Mouse (Mus musculus): ENCODE results near the gene Ptbp1.

Ptbp1 gene

GRCm38 (mm10) chr10:79853860-79854795 is at the start of gene Ptbp1:
TSS of gene Ptbp1 (plus strand) at chr10:79854427.
- peak; percentile 100 for DNase-seq

GRCm38 (mm10) chr10:79805636-79806035 is 48.6 kb upstream of the Ptbp1 start:
- DNase-seq: peak; percentile 33

- DNase-seq: no peak
Observed at GRCm38 (mm10) chr10:79806331-79806730, 47.9 kb upstream of the Ptbp1 start.

- DNase-seq: peak; percentile 79
Observed at GRCm38 (mm10) chr10:79806972-79807371, 47.3 kb upstream of the Ptbp1 start.

- DNase-seq: no peak
Observed at GRCm38 (mm10) chr10:79807826-79808225, 46.4 kb upstream of the Ptbp1 start.

GRCm38 (mm10) chr10:79808728-79809127 is 45.5 kb upstream of the Ptbp1 start:
- DNase-seq: no peak

GRCm38 (mm10) chr10:79811736-79812637 is 42.2 kb upstream of the Ptbp1 start:
- peak; percentile 81 for DNase-seq

GRCm38 (mm10) chr10:79814271-79814842 is 39.9 kb upstream of the Ptbp1 start:
- no peak for DNase-seq

- no peak for DNase-seq
Observed at GRCm38 (mm10) chr10:79815671-79816494, 38.3 kb upstream of the Ptbp1 start.

GRCm38 (mm10) chr10:79817111-79817510 is 37.1 kb upstream of the Ptbp1 start:
- no peak for DNase-seq

GRCm38 (mm10) chr10:79818225-79818624 is 36.0 kb upstream of the Ptbp1 start:
- DNase-seq: no peak

- DNase-seq: no peak
Observed at GRCm38 (mm10) chr10:79819606-79820005, 34.6 kb upstream of the Ptbp1 start.

- no peak for DNase-seq
Observed at GRCm38 (mm10) chr10:79820277-79820676, 34.0 kb upstream of the Ptbp1 start.

- DNase-seq: no peak
Observed at GRCm38 (mm10) chr10:79820782-79821181, 33.4 kb upstream of the Ptbp1 start, which contains the start of gene Misp. TSS of gene Misp (plus strand) at chr10:79820989.

- no peak for DNase-seq
Observed at GRCm38 (mm10) chr10:79821731-79822130, 32.5 kb upstream of the Ptbp1 start.

- DNase-seq: peak; percentile 43
Observed at GRCm38 (mm10) chr10:79822372-79822771, 31.9 kb upstream of the Ptbp1 start.

- DNase-seq: no peak
Observed at GRCm38 (mm10) chr10:79823011-79823410, 31.2 kb upstream of the Ptbp1 start.

- no peak for DNase-seq
Observed at GRCm38 (mm10) chr10:79824413-79824812, 29.8 kb upstream of the Ptbp1 start.

- no peak for DNase-seq
Observed at GRCm38 (mm10) chr10:79831583-79831982, 22.6 kb upstream of the Ptbp1 start.

GRCm38 (mm10) chr10:79832026-79832785 is 22.0 kb upstream of the Ptbp1 start:
- no peak for DNase-seq

GRCm38 (mm10) chr10:79832786-79833181 is 21.4 kb upstream of the Ptbp1 start:
- no peak for DNase-seq

Measured in liver (tissue).